ENCODE assay signal across 23 mouse cellular contexts in the genomic region with DNA sequence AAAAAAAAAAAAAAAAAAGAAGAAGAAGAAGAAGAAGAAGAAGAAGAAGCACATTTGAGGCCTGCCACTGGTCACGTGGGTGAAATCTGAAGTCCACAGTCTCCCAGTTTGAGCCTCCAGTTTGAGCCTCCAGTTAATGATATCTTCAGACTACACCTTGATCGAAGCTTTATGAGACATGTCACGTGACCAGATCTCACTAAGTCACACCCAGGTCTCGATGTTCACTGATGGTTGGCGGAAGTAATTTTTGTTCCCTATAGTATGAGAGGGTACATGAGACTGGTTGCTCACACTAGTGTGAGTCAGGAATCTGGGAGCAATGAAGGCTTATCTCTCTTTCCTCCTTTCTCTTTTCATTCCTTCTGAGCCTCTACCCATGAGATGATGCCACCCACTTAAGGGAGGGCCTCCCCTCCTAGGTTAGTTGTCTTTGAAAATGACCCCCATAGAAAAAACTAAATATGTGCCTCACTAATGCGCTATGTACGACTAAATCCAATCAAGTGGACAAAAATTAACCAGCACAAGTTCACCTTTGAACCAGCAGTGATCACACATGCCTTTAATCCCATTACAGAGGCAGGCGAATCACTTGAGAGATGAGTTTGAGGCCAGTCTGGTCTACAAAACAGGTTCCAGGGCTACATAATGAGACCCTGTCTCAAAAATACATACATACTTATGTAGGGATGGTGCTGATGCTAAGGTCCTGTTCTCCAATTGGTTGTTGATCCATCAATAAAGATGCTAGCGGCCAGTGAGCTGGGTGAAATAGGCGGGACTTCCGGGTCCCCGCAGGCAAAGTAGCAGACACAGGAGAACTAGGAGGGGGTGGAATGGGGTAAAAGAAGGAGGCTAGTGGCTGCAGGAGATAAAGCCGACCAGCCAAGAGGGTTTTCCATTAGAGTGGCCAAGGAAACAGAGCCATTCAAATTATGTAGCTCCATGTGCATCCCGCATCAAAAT.
DNase-seq lines count a peak whose midpoint lies in the region; TF ChIP-seq lines count a peak whose summit lies in the region.
"Had no signal": no experiment of that assay in that cellular context is flagged by ENCODE, and none has a peak within 500 bp of the region (broad histone marks: within the 10 kb centered on the region; RNA-seq: fewer than 3 reads in every experiment).

No protein-coding gene starts in this region.

- peak; percentile 62 for DNase-seq in kidney, adult 11 months
- no peak for DNase-seq in kidney, adult 18-20 months
- DNase-seq in kidney, postnatal 36 days = peak; percentile 57 to 69
- no peak for DNase-seq in kidney, postnatal 4 days
- no peak for DNase-seq in ES-E14 (ENCODE audit: low read depth, low spot score)
- DNase-seq in cerebellum, postnatal 10 days = no peak
- no peak for DNase-seq in urinary bladder, adult 2 months (ENCODE audit: low spot score)
- DNase-seq: adrenal gland, postnatal 36 days; cerebellum, adult 18-20 months; cerebellum, postnatal 14 days; gastrocnemius, postnatal 10 days; layer of hippocampus, postnatal 36 days; left cerebral cortex, postnatal 4 days; lung, adult 2 months; right cerebral cortex, postnatal 4 days had no signal

- in situ Hi-C loops in ES-E14 (cut with MboI; ENCODE audit: low sequenced_read_pairs in 2 of 2, unreplicated experiment in 2 of 2) = no loop called here

- H3K9me3 ChIP-seq in ES-E14 (ENCODE audit: control insufficient read depth, insufficient read depth, low read depth, low read length) = no peaks in the 10 kb centered on the region
- H3K9me3 ChIP-seq: forebrain, embryonic 13.5 days; heart, embryonic 10.5 days; heart, embryonic 15.5 days; midbrain, embryonic 13.5 days; neural tube, embryonic 13.5 days had no signal

- H3K36me3 ChIP-seq in ES-E14 (ENCODE audit: control insufficient read depth, insufficient read depth, low read length, poor library complexity, severe bottlenecking) = no peaks in the 10 kb centered on the region; the same call in 1 of the 2 replicates
- H3K36me3 ChIP-seq: heart, embryonic 10.5 days; heart, embryonic 15.5 days; midbrain, embryonic 13.5 days; neural tube, embryonic 13.5 days had no signal

- H3K27ac ChIP-seq in ES-E14 (ENCODE audit: insufficient read depth, low read depth, low read length, poor library complexity, severe bottlenecking) = peak overlapping the region; percentile 99
- H3K27ac ChIP-seq: forebrain, embryonic 13.5 days; heart, embryonic 10.5 days; heart, embryonic 15.5 days; liver, embryonic 14.5 days; macrophage; midbrain, embryonic 13.5 days; neural tube, embryonic 13.5 days; stomach, postnatal 0 days had no signal

- peaks cover 7 to 9% of the 10 kb centered on the region in 2 experiments for H3K4me1 ChIP-seq in ES-E14 (ENCODE audit: control insufficient read depth in 2 of 2, insufficient read depth in 2 of 2, low read length in 2 of 2, poor library complexity in 1 of 2)
- H3K4me1 ChIP-seq: forebrain, embryonic 13.5 days; heart, embryonic 10.5 days; heart, embryonic 15.5 days; midbrain, embryonic 13.5 days; neural tube, embryonic 13.5 days had no signal

- H3K9ac ChIP-seq in ES-E14 (ENCODE audit: insufficient read depth, low read depth, low read length, poor library complexity, severe bottlenecking) = peak overlapping the region; percentile 75
- H3K9ac ChIP-seq: forebrain, embryonic 13.5 days; heart, embryonic 15.5 days; liver, embryonic 14.5 days; midbrain, embryonic 13.5 days; neural tube, embryonic 13.5 days had no signal

- peak overlapping the region; percentile 55 to 71 for H3K4me3 ChIP-seq in ES-E14 (ENCODE audit: insufficient read depth in 1 of 2, low read depth in 1 of 2, low read length in 2 of 2, poor library complexity in 1 of 2, severe bottlenecking in 1 of 2)
- H3K4me3 ChIP-seq: forebrain, embryonic 13.5 days; heart, embryonic 10.5 days; heart, embryonic 15.5 days; midbrain, embryonic 13.5 days; neural tube, embryonic 13.5 days had no signal

TF ChIP-seq in ES-E14, 5 proteins besides CTCF, POLR2A, EP300 and RAD21:
- no peak for TF ChIP-seq ZC3H11A (IDR thresholded peaks at IDR 0.05; ENCODE audit: borderline replicate concordance, low read depth, low read length)
- TF ChIP-seq HCFC1 (IDR thresholded peaks at IDR 0.05; ENCODE audit: borderline replicate concordance, insufficient read depth, low read length) = no peak
- no peak for TF ChIP-seq CHD2 (IDR thresholded peaks at IDR 0.05; ENCODE audit: low read depth, low read length)
- TF ChIP-seq ZNF384 (IDR thresholded peaks at IDR 0.05; ENCODE audit: low read depth, low read length) = peak; percentile 59; the same call in 1 of the 2 replicates
TF ChIP-seq in ES-E14: peak in this region for 1.

Comparison
In these comparisons a context has a peak if more than half of its experiments do, and no peak if none do; other contexts are left out.
1. DNase-seq: peak in kidney, adult 11 months (single experiment) and kidney, postnatal 36 days (2 of 2); none in kidney, adult 18-20 months (single experiment), kidney, postnatal 4 days (0 of 2), ES-E14 (single experiment), cerebellum, postnatal 10 days (0 of 2) and urinary bladder, adult 2 months (single experiment).